Mouse (Mus musculus): ENCODE data around the gene Teddm1a.

DNA sequence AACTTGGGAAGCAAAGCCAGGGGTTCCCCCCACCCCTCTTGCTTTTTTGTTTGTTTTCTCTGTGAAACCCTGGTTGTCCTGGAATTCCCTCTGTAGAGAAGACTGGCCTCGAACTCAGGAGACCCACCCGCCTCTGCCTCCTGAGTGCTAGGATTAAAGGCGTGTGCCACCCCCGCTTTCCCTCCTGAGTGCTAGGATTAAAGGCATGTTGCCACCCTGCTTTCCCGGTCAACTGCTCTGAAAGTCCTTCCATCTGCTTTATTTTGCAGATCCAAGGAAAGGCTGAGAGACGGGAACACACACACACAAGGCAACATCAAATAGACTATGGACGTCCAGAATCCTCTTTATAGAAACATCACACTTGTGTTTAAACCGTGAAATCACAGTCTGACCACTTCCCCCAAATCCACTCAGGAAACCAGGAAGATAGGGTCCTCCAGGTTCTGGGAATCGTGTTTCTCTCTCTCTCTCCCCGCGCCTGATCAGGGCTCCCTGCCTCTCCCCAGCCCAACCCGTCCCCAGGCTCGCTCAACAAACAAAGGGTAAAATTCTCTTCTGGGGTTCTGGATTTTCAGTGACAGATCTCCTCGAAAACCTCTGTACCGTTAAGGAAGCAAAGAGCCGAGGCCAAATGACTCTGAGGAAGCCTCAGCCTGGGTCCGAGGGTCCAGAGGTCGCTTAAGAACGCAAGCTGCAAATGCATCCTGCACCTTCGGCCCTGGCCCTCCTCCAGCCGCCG lies 7.6 kb downstream of the Teddm1a start:
- no peak for TF ChIP-seq POLR2A (IDR thresholded peaks at IDR 0.05; ENCODE audit: low read depth, low read length)
- TF ChIP-seq CTCF (IDR thresholded peaks at IDR 0.05; ENCODE audit: extremely low read depth, insufficient read length, insufficient replicate concordance, low read depth, low read length): no peak

All from small intestine, adult 2 months (tissue).